Mouse (Mus musculus) activated CD4-positive, CD25-positive, alpha-beta regulatory T cell, adult 4 months (primary cell): Measurements from ENCODE around the gene Dleu7. TPM values are rescaled to one million over a fixed set of nuclear protein-coding genes. Genes with fewer than 3 reads are reported as not detected.

Experiments used
- ATAC-seq: one replicate; pipeline ENCODE4 v1.8.0; 2017
- polyA plus RNA-seq, 2 experiments: library from polyadenylated mRNA; unstranded; fragments of 100-300 nt; shearing (Covaris generic); gene quantifications; one replicate each; pipeline ENCODE4 v1.2.1; 2017

Gene Dleu7
- not detected for polyA plus RNA-seq

GRCm38 (mm10) chr14:62292488-62293339 lies at the start of gene Dleu7, which contains the start of gene Rnaseh2b:
Dleu7 (minus strand) TSS chr14:62293047.
Rnaseh2b (plus strand) TSS chr14:62292589.
- ATAC-seq = peak; percentile 66

GRCm38 (mm10) chr14:62341887-62342642 lies 49.2 kb upstream of the Dleu7 start:
- no peak for ATAC-seq

- ATAC-seq = no peak
Observed at GRCm38 (mm10) chr14:62339196-62339595, 46.3 kb upstream of the Dleu7 start.

- ATAC-seq = no peak
Observed at GRCm38 (mm10) chr14:62333909-62334687, 41.3 kb upstream of the Dleu7 start.

GRCm38 (mm10) chr14:62331866-62332619 lies 39.2 kb upstream of the Dleu7 start:
- ATAC-seq = peak; percentile 94

GRCm38 (mm10) chr14:62331457-62331856 lies 38.6 kb upstream of the Dleu7 start:
- ATAC-seq = no peak

GRCm38 (mm10) chr14:62329631-62330030 lies 36.8 kb upstream of the Dleu7 start:
- no peak for ATAC-seq

GRCm38 (mm10) chr14:62328606-62329005 lies 35.8 kb upstream of the Dleu7 start:
- ATAC-seq = no peak

- no peak for ATAC-seq
Observed at GRCm38 (mm10) chr14:62327171-62327570, 34.3 kb upstream of the Dleu7 start.

- no peak for ATAC-seq
Observed at GRCm38 (mm10) chr14:62326026-62326425, 33.2 kb upstream of the Dleu7 start.

- no peak for ATAC-seq
Observed at GRCm38 (mm10) chr14:62324943-62325342, 32.1 kb upstream of the Dleu7 start.

GRCm38 (mm10) chr14:62323457-62323856 lies 30.6 kb upstream of the Dleu7 start:
- no peak for ATAC-seq

GRCm38 (mm10) chr14:62322581-62323344 lies 29.9 kb upstream of the Dleu7 start:
- no peak for ATAC-seq

- no peak for ATAC-seq
Observed at GRCm38 (mm10) chr14:62311672-62312071, 18.8 kb upstream of the Dleu7 start.

- no peak for ATAC-seq
Observed at GRCm38 (mm10) chr14:62309026-62309425, 16.2 kb upstream of the Dleu7 start.

GRCm38 (mm10) chr14:62307555-62307954 lies 14.7 kb upstream of the Dleu7 start:
- no peak for ATAC-seq

- ATAC-seq = no peak
Observed at GRCm38 (mm10) chr14:62300031-62300430, 7.2 kb upstream of the Dleu7 start.

- ATAC-seq = no peak
Observed at GRCm38 (mm10) chr14:62298808-62299207, 6.0 kb upstream of the Dleu7 start.

- ATAC-seq = no peak
Observed at GRCm38 (mm10) chr14:62292166-62292487, 720 bp downstream of the Dleu7 start.

- ATAC-seq = no peak
Observed at GRCm38 (mm10) chr14:62291406-62291987, 1.4 kb downstream of the Dleu7 start.

- ATAC-seq = no peak
Observed at GRCm38 (mm10) chr14:62288731-62289130, 4.1 kb downstream of the Dleu7 start.
